Comparison of ENCODE assay signal across 9 mouse cellular contexts in genomic region chr15:99502311-99502831, GRCm38 (mm10). TPM values are rescaled to one million over a fixed set of nuclear protein-coding genes. Genes with fewer than 3 reads are reported as not detected.
DNase-seq lines count a peak whose midpoint lies in the region; ATAC-seq and TF ChIP-seq lines count a peak whose summit lies in the region.
"Had no signal": no experiment of that assay in that cellular context is flagged by ENCODE, and none has a peak within 500 bp of the region (broad histone marks: within the 10 kb centered on the region; RNA-seq: fewer than 3 reads in every experiment).

No protein-coding gene starts in this region.

- peak overlapping the region; percentile 56; the same call in 1 of the 2 replicates for H3K27ac ChIP-seq in midbrain, embryonic 10.5 days (replicated peaks)
- H3K27ac ChIP-seq in midbrain, embryonic 11.5 days (ENCODE audit: low read depth, low read length), result no peak overlapping the region
- peak overlapping the region; percentile 57 for H3K27ac ChIP-seq in forebrain, postnatal 0 days (ENCODE audit: low read depth, low read length)
- peak overlapping the region; percentile 83 for H3K27ac ChIP-seq in kidney, embryonic 16.5 days (ENCODE audit: low read length)
- H3K27ac ChIP-seq in neural tube, embryonic 15.5 days (replicated peaks), result peak overlapping the region; percentile 70
- H3K27ac ChIP-seq: liver, embryonic 15.5 days had no signal

- H3K4me1 ChIP-seq in midbrain, embryonic 10.5 days, result peaks cover 53% of the 10 kb centered on the region
- peaks cover 5% of the 10 kb centered on the region for H3K4me1 ChIP-seq in midbrain, embryonic 11.5 days (ENCODE audit: control insufficient read depth, insufficient read depth, low read length)
- peaks cover 4% of the 10 kb centered on the region for H3K4me1 ChIP-seq in forebrain, postnatal 0 days (ENCODE audit: insufficient read depth)
- H3K4me1 ChIP-seq in kidney, embryonic 16.5 days (ENCODE audit: insufficient read depth, low read length), result peaks cover 86% of the 10 kb centered on the region
- H3K4me1 ChIP-seq in neural tube, embryonic 15.5 days, result peaks cover 24% of the 10 kb centered on the region

- no peak overlapping the region for H3K4me2 ChIP-seq in midbrain, embryonic 11.5 days
- no peak overlapping the region for H3K4me2 ChIP-seq in forebrain, postnatal 0 days (ENCODE audit: low read depth)
- 0 out of 2 replicates have a peak overlapping the region, but pooled peaks have one; percentile 3 for H3K4me2 ChIP-seq in kidney, embryonic 16.5 days (replicated peaks; ENCODE audit: low read depth, low read length)
- H3K4me2 ChIP-seq in neural tube, embryonic 15.5 days, result no peak overlapping the region
- H3K4me2 ChIP-seq: liver, embryonic 15.5 days had no signal

- TF ChIP-seq CTCF in forebrain, postnatal 0 days (IDR thresholded peaks at IDR 0.05; ENCODE audit: low read depth), result no peak

- H3K9ac ChIP-seq in midbrain, embryonic 11.5 days (ENCODE audit: low read length), result no peak overlapping the region
- no peak overlapping the region for H3K9ac ChIP-seq in forebrain, postnatal 0 days
- peak overlapping the region; percentile 3; the same call in 1 of the 2 replicates for H3K9ac ChIP-seq in kidney, embryonic 16.5 days (replicated peaks; ENCODE audit: low read length)
- no peak overlapping the region for H3K9ac ChIP-seq in neural tube, embryonic 15.5 days (replicated peaks)
- H3K9ac ChIP-seq: liver, embryonic 15.5 days had no signal

- ATAC-seq in midbrain, embryonic 11.5 days (ENCODE audit: low FRiP score), result no peak
- peak; percentile 57 for ATAC-seq in forebrain, postnatal 0 days
- ATAC-seq in kidney, embryonic 16.5 days (ENCODE audit: low FRiP score, low TSS enrichment), result peak; percentile 53
- peak; percentile 21; the same call in 1 of the 2 replicates for ATAC-seq in neural tube, embryonic 15.5 days (ENCODE audit: low FRiP score)
- ATAC-seq in erythroid progenitor cell, adult 5-6 weeks (replicated peaks; ENCODE audit: low FRiP score, poor library complexity, severe bottlenecking), result no peak
- ATAC-seq: activated CD4-positive, CD25-positive, alpha-beta regulatory T cell, adult 4 months had no signal

- no peak for DNase-seq in midbrain, embryonic 10.5 days (ENCODE audit: low spot score)
- DNase-seq in midbrain, embryonic 11.5 days (ENCODE audit: low spot score, missing footprints), result no peak
- peak; percentile 41 for DNase-seq in forebrain, postnatal 0 days
- DNase-seq in ovary, postnatal 36 days (ENCODE audit: low spot score), result no peak

- H3K9me3 ChIP-seq in midbrain, embryonic 10.5 days (replicated peaks), result no peaks in the 10 kb centered on the region
- H3K9me3 ChIP-seq in midbrain, embryonic 11.5 days (ENCODE audit: control insufficient read depth, low read length), result no peaks in the 10 kb centered on the region
- H3K9me3 ChIP-seq in forebrain, postnatal 0 days (ENCODE audit: low read length), result no peaks in the 10 kb centered on the region
- no peaks in the 10 kb centered on the region for H3K9me3 ChIP-seq in kidney, embryonic 16.5 days (ENCODE audit: low read length)
- H3K9me3 ChIP-seq in neural tube, embryonic 15.5 days (replicated peaks), result no peaks in the 10 kb centered on the region
- H3K9me3 ChIP-seq: liver, embryonic 15.5 days had no signal

- peaks cover 28% of the 10 kb centered on the region; the same call in 1 of the 2 replicates for H3K27me3 ChIP-seq in midbrain, embryonic 10.5 days (ENCODE audit: low read depth, poor library complexity, severe bottlenecking)
- H3K27me3 ChIP-seq in midbrain, embryonic 11.5 days (ENCODE audit: control insufficient read depth, insufficient read depth, low read length), result no peaks in the 10 kb centered on the region
- H3K27me3 ChIP-seq in forebrain, postnatal 0 days (ENCODE audit: insufficient read depth, low read length), result no peaks in the 10 kb centered on the region
- H3K27me3 ChIP-seq in kidney, embryonic 16.5 days (ENCODE audit: insufficient read depth, low read length), result no peaks in the 10 kb centered on the region
- H3K27me3 ChIP-seq in neural tube, embryonic 15.5 days (replicated peaks), result no peaks in the 10 kb centered on the region
- H3K27me3 ChIP-seq: liver, embryonic 15.5 days had no signal

- no peaks in the 10 kb centered on the region for H3K36me3 ChIP-seq in midbrain, embryonic 10.5 days
- no peaks in the 10 kb centered on the region for H3K36me3 ChIP-seq in midbrain, embryonic 11.5 days (ENCODE audit: control insufficient read depth, insufficient read depth, low read length)
- H3K36me3 ChIP-seq in forebrain, postnatal 0 days (ENCODE audit: insufficient read depth), result no peaks in the 10 kb centered on the region
- H3K36me3 ChIP-seq in kidney, embryonic 16.5 days (ENCODE audit: insufficient read depth, low read length), result no peaks in the 10 kb centered on the region
- no peaks in the 10 kb centered on the region for H3K36me3 ChIP-seq in neural tube, embryonic 15.5 days
- H3K36me3 ChIP-seq: liver, embryonic 15.5 days had no signal

- H3K4me3 ChIP-seq in midbrain, embryonic 10.5 days, result no peak overlapping the region
- no peak overlapping the region for H3K4me3 ChIP-seq in midbrain, embryonic 11.5 days (ENCODE audit: low read depth, low read length)
- no peak overlapping the region for H3K4me3 ChIP-seq in forebrain, postnatal 0 days (ENCODE audit: low read depth, low read length)
- H3K4me3 ChIP-seq in kidney, embryonic 16.5 days (ENCODE audit: low read length), result no peak overlapping the region
- no peak overlapping the region for H3K4me3 ChIP-seq in neural tube, embryonic 15.5 days (replicated peaks)
- H3K4me3 ChIP-seq: liver, embryonic 15.5 days had no signal

- 59% methylated on average over 12 of the region's 12 CpGs for WGBS in midbrain, embryonic 10.5 days
- 55% methylated on average over 12 of the region's 12 CpGs for WGBS in midbrain, embryonic 11.5 days
- WGBS in forebrain, postnatal 0 days, result 45% methylated on average over 12 of the region's 12 CpGs
- 20% methylated on average over 12 of the region's 12 CpGs for WGBS in kidney, embryonic 16.5 days
- WGBS in neural tube, embryonic 15.5 days, result 29% methylated on average over 12 of the region's 12 CpGs

RNA-seq across cellular contexts. Expression of gene Faim2, which starts 25.6 kb away (rescaled TPM):
- 0.86 and 1.1 TPM in 2 replicates for polyA plus RNA-seq in midbrain, embryonic 10.5 days (2016; fragmentation: Nextera tagmentation; extraction: Ambion mirVana)
- polyA plus RNA-seq in midbrain, embryonic 11.5 days (2014; fragmentation: Nextera tagmentation; extraction: Ambion mirVana), result 0.81 and 1.1 TPM in 2 replicates
- total RNA-seq in forebrain, postnatal 0 days (2014; rRNA removed), result 19.2 and 25.6 TPM in 2 replicates
- polyA plus RNA-seq in forebrain, postnatal 0 days (2015; fragmentation: Nextera tagmentation; extraction: Ambion mirVana), result 44.6 and 57.4 TPM in 2 replicates
- 0.32 and 0.50 TPM in 2 replicates for polyA plus RNA-seq in kidney, embryonic 16.5 days (2015; fragmentation: Nextera tagmentation; extraction: Ambion mirVana)
- polyA plus RNA-seq in neural tube, embryonic 15.5 days (2015; fragmentation: Nextera tagmentation; extraction: Ambion mirVana), result 50.7 and 57.5 TPM in 2 replicates
- total RNA-seq in erythroid progenitor cell, adult 5-6 weeks (2015; ENCODE audit: low replicate concordance), result not detected in 2 replicates
- total RNA-seq in erythroid progenitor cell, adult 5-6 weeks (2017; ENCODE audit: low replicate concordance), result 0.38 TPM in 1 of 2 replicates, not detected in the other

RNA-seq across cellular contexts. Expression of gene Bcdin3d, which starts 27.8 kb away (rescaled TPM):
- polyA plus RNA-seq in midbrain, embryonic 10.5 days (2016; fragmentation: Nextera tagmentation; extraction: Ambion mirVana), result 21.3 and 22.1 TPM in 2 replicates
- 19.5 and 19.7 TPM in 2 replicates for polyA plus RNA-seq in midbrain, embryonic 11.5 days (2014; fragmentation: Nextera tagmentation; extraction: Ambion mirVana)
- 12.1 and 17.5 TPM in 2 replicates for total RNA-seq in forebrain, postnatal 0 days (2014; rRNA removed)
- 12.8 and 15.7 TPM in 2 replicates for polyA plus RNA-seq in forebrain, postnatal 0 days (2015; fragmentation: Nextera tagmentation; extraction: Ambion mirVana)
- 16.8 and 18.2 TPM in 2 replicates for polyA plus RNA-seq in kidney, embryonic 16.5 days (2015; fragmentation: Nextera tagmentation; extraction: Ambion mirVana)
- polyA plus RNA-seq in neural tube, embryonic 15.5 days (2015; fragmentation: Nextera tagmentation; extraction: Ambion mirVana), result 17.0 and 19.0 TPM in 2 replicates
- total RNA-seq in erythroid progenitor cell, adult 5-6 weeks (2015; ENCODE audit: low replicate concordance), result 1.3 and 1.4 TPM in 2 replicates
- total RNA-seq in erythroid progenitor cell, adult 5-6 weeks (2017; ENCODE audit: low replicate concordance), result 0.51 and 1.3 TPM in 2 replicates

RNA-seq across cellular contexts. Expression of gene Nckap5l, which starts 44.8 kb away (rescaled TPM):
- polyA plus RNA-seq in midbrain, embryonic 10.5 days (2016; fragmentation: Nextera tagmentation; extraction: Ambion mirVana), result 11.0 and 11.3 TPM in 2 replicates
- 8.0 and 9.4 TPM in 2 replicates for polyA plus RNA-seq in midbrain, embryonic 11.5 days (2014; fragmentation: Nextera tagmentation; extraction: Ambion mirVana)
- total RNA-seq in forebrain, postnatal 0 days (2014; rRNA removed), result 12.3 and 17.6 TPM in 2 replicates
- 7.9 and 10.3 TPM in 2 replicates for polyA plus RNA-seq in forebrain, postnatal 0 days (2015; fragmentation: Nextera tagmentation; extraction: Ambion mirVana)
- polyA plus RNA-seq in kidney, embryonic 16.5 days (2015; fragmentation: Nextera tagmentation; extraction: Ambion mirVana), result 9.3 and 10.9 TPM in 2 replicates
- polyA plus RNA-seq in neural tube, embryonic 15.5 days (2015; fragmentation: Nextera tagmentation; extraction: Ambion mirVana), result 12.4 and 13.0 TPM in 2 replicates
- total RNA-seq in erythroid progenitor cell, adult 5-6 weeks (2015; ENCODE audit: low replicate concordance), result 0.84 TPM in 1 of 2 replicates, not detected in the other
- not detected in 2 replicates for total RNA-seq in erythroid progenitor cell, adult 5-6 weeks (2017; ENCODE audit: low replicate concordance)

Comparison
In these comparisons a context has a peak if more than half of its experiments do, and no peak if none do; other contexts are left out.
1. ATAC-seq: peak in forebrain, postnatal 0 days (single experiment), kidney, embryonic 16.5 days (single experiment) and neural tube, embryonic 15.5 days (single experiment); none in midbrain, embryonic 11.5 days (single experiment) and erythroid progenitor cell, adult 5-6 weeks (single experiment).
2. RNA of gene Faim2, which starts 25.6 kb away (polyA plus RNA-seq): 50.7 to 57.5 TPM in neural tube, embryonic 15.5 days and 44.6 to 57.4 TPM in forebrain, postnatal 0 days; 0.86 to 1.1 TPM in midbrain, embryonic 10.5 days, 0.81 to 1.1 TPM in midbrain, embryonic 11.5 days and 0.32 to 0.50 TPM in kidney, embryonic 16.5 days; every median in the first group is over 10 times any median in the second.